Mouse (Mus musculus) telencephalon, adult 2 months (tissue): ENCODE results near the gene Gm20708.
"Not testable (repeated sequence)": the region's sequence is repeated elsewhere in the genome, so short reads cannot be mapped to it uniquely, and the experiment has no call there.

Experiments
- DNase-seq: peaks from one replicate; pipeline ENCODE4 v3.0.0-alpha.2; 2011; ENCODE audit warnings: low read depth, low spot score

Gene Gm20708

DNA sequence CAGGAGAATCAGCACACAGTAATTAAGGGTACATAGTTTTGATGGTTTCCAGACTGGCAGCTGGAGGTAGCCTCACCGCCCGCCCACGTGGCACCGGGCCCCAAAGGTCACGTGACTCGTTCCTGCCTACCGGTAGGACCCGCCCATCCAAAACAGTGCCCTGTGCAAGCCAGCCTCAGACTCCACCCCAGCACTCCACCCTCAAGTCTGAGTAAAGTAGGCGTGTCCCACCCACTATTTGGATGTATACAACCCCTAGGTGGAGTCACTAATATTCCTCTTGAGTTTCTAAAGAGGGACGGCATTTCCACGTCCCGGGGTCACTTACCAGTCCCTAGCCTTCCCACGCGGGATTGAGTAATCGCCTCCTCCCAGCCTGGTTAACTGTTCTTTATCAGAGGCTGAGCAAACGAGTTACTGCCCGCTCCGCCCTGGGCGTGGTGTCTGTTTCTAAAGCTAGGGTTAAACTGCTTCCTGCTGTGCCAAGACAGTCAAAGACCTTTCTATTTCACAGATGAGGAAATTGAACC is 28.8 kb upstream of the Gm20708 start:
- DNase-seq = no peak

- no peak for DNase-seq
Measured at GRCm38 (mm10) chr11:117781199-117781821, 28.2 kb upstream of the Gm20708 start.

DNA sequence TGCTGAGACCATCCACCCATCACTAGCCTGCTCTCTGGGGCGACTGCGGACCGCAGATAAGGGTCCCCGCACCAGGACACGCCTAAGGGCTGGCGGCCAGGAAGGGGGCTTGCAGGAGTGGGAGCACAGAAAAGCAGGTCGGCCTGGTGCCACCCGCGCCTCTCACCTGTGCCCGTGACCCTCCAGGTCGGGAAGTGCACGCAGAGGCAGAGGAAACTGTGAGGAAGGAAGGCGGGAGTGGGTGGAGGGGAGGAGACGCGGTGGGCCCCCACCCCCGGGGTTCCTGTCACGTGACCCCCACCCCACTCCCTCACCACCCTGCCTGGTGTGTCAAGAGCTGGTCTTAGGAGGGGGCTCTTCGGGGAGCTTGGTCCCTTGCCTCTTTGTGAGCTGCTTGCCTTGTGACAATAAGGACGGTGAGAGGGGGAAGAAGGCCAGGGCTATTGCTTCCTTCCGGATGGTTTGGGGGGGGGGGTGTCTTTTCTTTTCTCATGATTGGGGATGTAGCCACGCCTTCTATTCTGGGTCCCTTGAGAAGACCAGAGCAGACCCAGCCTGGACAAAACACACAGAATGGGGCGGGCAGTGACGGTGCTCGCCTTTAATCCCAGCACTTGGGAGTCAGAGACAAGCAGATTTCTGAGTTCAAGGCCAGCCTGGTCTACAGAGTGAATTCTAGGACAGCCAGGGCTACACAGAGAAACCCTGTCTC is 27.3 kb upstream of the Gm20708 start, which contains the start of the genes Tmc8 and Tmc6:
Tmc8 (plus strand) TSS at position 84 of the 712 bp plus-strand sequence.
Tmc6 (minus strand) TSS at position 206 of the 712 bp plus-strand sequence.
- no peak for DNase-seq

GRCm38 (mm10) chr11:117782705-117783034 is 26.8 kb upstream of the Gm20708 start:
- DNase-seq = no peak

- DNase-seq = no peak
Measured at GRCm38 (mm10) chr11:117783089-117783488, 26.4 kb upstream of the Gm20708 start.

GRCm38 (mm10) chr11:117783683-117784309 is 25.7 kb upstream of the Gm20708 start:
- DNase-seq = no peak

- DNase-seq = no peak
Measured at GRCm38 (mm10) chr11:117786294-117786693, 23.2 kb upstream of the Gm20708 start.

- DNase-seq = not testable (repeated sequence)
Measured at GRCm38 (mm10) chr11:117788481-117788880, 21.0 kb upstream of the Gm20708 start.

GRCm38 (mm10) chr11:117790286-117790685 is 19.2 kb upstream of the Gm20708 start:
- no peak for DNase-seq

DNA sequence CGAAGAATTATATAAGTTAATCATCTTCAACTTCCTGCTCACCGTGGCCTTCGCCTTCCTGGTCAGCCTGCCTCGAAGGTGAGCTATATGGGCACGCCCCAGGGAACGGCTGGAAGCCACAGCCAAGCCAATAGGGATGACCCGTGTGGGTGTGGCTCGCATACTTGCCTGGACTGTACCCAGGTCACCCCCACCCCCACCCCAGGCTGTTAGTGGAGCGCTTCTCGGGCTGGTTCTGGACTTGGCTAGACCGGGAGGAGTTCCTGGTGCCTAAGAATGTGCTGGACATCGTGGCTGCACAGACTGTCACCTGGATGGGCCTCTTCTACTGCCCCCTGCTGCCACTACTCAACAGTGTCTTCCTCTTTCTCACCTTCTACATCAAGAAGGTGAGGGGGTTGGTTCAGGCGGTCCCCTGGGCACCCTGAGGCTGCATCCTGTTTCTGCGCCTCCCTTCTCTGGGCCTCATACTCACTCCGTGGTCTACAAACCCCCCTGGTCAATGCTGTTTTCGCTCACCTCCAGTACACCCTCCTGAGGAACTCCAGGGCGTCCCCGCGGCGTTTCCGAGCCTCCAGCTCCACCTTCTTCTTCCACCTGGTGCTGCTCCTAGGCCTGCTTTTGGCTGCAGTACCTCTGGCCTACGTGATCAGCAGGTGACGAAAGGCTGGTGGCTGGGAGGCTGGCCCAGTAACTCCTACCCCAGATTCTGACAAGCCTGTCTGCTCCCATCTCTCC is 18.6 kb upstream of the Gm20708 start:
- DNase-seq = no peak

DNA sequence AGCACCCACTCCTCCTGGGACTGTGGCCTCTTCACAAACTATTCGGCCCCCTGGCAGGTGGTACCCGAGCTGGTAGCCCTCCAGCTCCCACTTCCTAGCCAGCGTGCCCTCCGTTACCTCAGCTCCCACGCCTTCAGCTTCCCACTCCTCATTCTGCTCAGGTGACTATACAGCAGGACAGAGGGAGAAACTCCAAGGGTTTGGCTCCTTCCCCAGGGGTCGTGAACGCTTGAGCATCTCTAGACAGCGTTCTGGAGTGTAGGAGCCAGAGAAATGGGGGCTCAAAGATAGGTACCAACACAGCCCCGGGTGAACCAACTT is 18.1 kb upstream of the Gm20708 start:
- DNase-seq = no peak

DNA sequence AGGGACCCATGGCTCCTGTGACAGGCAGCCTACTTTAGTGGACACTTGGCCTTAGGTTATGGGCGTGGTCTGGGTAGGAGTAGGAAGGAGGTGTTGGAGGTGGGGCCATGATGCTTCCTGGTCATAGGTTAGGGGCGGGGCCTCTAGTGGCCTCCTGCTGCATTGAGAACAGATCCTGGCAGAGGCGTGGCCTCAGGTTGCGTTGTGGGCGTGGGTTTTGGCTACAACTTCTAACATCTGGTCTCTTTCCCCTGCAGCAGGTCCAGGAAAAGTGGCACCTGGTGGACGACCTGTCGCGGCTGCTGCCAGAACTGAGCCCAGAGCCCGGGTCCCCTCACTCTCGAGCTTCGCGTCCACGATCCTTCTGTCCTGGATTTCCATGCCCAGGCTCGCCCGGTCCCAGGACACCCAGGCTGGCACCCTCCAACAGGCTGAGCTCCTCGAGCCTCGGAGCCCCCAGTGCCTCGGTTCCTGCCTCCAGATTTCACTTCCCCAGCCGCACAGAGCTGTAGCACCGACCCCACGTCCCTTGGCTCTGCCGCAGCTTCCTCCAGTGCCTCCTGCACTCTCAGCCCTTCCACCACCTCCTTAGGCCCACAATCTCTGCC is 17.1 kb upstream of the Gm20708 start:
- DNase-seq = no peak

- no peak for DNase-seq
Measured at GRCm38 (mm10) chr11:117794035-117794551, 15.4 kb upstream of the Gm20708 start.

- no peak for DNase-seq
Measured at GRCm38 (mm10) chr11:117796954-117797353, 12.5 kb upstream of the Gm20708 start.

DNA sequence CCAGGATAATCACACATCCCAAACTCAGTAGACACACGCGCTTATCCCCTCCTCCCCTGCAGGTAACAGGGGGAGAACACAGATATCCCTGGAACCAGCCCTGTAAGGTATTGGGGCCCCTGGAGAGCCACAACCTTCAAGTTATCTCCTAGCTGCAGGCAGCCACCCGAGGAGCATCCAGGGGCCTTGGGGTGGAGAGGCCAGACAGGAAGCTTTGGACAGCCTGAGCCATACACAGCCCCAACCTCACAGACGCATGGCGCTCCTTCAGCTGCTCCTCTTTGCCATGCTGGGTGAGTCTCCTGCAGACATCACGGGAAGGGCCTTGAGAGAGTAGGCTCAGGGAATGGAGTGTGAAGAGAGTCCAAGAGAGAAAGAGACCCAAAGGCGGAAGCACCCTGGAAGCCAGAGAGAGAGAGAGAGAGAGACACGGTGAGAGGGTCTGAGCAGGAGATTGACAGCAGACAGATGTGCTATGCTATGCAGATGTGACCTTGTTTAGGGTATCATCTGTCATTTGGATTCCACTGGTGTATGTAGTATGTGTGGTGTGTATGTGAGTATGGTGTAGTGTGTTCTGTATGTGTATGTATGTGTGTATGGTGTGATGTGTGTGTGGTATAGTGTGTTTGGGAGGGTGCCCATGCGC is 11.8 kb upstream of the Gm20708 start, which contains the start of gene 6030468B19Rik:
6030468B19Rik (plus strand) TSS at position 150 of the 649 bp plus-strand sequence.
- DNase-seq = no peak

GRCm38 (mm10) chr11:117798160-117798541 is 11.3 kb upstream of the Gm20708 start:
- DNase-seq = no peak

DNA sequence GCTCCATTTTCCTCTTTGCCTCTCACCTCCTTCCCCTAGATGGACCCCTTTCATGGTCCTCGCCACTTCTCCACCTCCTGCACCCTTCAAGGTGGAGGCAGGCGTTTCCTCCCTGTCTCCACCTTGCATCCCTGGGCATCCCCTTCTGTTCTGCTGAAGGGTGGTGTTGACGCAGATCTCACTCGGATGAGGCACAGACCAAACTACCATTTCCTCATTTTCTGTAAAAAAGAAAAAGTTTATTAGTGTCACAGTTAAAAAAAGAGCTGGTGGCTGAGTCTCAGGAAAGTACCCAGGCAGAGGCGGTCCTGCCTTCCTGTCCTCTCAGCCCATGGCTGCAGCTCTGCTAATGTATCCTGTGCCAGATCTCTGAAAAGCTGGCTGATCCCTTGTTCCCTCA is 10.3 kb upstream of the Gm20708 start:
- no peak for DNase-seq

GRCm38 (mm10) chr11:117800038-117800437 is 9.4 kb upstream of the Gm20708 start:
- no peak for DNase-seq

- DNase-seq = no peak
Measured at GRCm38 (mm10) chr11:117801650-117802049, 7.8 kb upstream of the Gm20708 start.

- DNase-seq = no peak
Measured at GRCm38 (mm10) chr11:117803166-117803688, 6.2 kb upstream of the Gm20708 start.

DNA sequence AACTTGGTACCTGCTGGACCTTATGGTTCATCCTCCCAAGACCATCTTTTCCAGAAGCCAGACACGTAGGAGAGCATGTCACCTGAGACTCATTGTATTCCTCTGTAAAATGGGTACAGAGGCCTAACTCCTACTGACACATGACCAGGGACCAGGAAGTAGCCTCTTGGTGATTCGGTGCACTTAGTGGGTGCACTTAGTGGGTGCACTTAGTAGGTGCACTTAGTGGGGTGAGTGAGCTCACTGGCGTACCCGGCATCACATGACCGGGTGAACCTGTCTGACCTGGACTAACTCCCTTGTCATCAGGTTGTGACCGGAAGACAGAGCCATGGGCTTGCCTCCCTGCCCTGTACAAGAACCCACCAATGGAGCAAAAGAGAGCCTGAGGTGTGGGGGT is 2.7 kb upstream of the Gm20708 start:
- DNase-seq = no peak
